Mouse (Mus musculus) gastrocnemius, postnatal 10 days (tissue): Measurements from ENCODE around the gene Cox6a2. TPM values are rescaled to one million over a fixed set of nuclear protein-coding genes. Genes with fewer than 3 reads are reported as not detected.
"Not testable (repeated sequence)": the region's sequence is repeated elsewhere in the genome, so short reads cannot be mapped to it uniquely, and the experiment has no call there.

Experiments
- DNase-seq: peaks from one replicate; pipeline ENCODE4 v3.0.0; 2021; ENCODE audit warnings: mixed read lengths
- total RNA-seq, 2 experiments: library from RNA; stranded (reverse); gene quantifications; 2 replicates each; pipeline ENCODE4 v1.2.3; 2021

The Cox6a2 gene
- total RNA-seq, 2 experiments from 2014 or later: 833 to 932 TPM

DNA sequence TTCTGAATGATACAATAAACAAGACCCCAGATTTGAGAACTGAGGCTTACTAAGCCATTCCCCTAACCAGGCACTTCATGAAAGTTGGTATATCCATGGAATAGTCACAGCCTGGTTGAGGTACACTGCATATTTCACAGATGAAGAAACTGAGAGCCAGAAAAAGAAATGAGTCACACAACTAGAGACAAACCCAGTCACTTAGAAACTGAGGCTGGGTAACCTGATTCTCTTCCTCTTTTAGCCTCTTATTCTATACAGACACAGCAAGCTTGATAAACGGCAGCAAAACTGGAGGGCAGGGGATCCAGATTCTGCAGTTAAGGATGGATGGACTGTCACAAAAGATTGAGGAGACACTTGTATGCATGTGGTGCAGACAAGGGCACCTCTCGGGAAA, 28.6 kb upstream of the Cox6a2 start:
- DNase-seq: no peak

GRCm38 (mm10) chr7:128231741-128232140, 25.6 kb upstream of the Cox6a2 start:
- DNase-seq: no peak

DNA sequence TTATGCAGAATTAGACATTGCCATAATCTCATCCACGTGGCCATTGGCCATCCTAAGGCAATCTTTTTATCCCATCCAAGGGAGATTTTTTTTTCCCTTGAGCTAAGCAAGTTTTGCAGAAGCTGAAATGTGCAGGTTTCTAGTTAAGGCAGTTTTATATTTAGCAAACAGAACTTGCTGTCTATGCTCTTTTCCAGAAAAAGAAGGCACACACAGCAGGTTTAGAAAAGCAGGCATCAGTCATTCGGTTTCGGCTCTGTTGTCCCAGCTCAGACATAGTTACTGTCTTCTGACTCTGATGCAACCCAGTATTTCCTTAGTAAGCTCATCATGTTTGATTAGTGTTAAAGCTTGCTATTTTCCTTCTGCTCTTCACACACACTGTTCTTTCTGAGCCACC, 14.7 kb upstream of the Cox6a2 start:
- no peak for DNase-seq

DNA sequence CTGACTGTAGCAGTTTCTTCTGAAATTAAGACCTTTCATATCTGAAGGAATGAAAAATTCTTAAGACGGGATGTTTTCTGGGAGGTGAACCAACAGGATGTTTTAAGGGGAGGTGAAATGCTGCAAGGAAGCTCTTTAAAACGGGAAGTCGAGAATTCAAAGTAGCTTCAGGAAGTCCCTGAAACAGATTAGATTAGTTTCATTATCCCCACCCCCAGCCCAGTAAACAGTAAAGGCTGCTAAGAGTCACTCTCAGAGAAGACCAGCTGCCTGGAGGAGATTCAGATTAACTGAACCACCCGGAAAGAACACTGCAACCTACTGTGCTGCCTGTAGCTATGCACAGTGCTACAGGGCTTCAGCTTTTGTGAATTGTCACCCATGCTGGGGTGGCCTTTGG, 13.8 kb upstream of the Cox6a2 start:
- no peak for DNase-seq

GRCm38 (mm10) chr7:128209826-128210225, 3.6 kb upstream of the Cox6a2 start:
- DNase-seq: no peak

GRCm38 (mm10) chr7:128208187-128208586, 2.0 kb upstream of the Cox6a2 start:
- DNase-seq: peak; percentile 58

DNA sequence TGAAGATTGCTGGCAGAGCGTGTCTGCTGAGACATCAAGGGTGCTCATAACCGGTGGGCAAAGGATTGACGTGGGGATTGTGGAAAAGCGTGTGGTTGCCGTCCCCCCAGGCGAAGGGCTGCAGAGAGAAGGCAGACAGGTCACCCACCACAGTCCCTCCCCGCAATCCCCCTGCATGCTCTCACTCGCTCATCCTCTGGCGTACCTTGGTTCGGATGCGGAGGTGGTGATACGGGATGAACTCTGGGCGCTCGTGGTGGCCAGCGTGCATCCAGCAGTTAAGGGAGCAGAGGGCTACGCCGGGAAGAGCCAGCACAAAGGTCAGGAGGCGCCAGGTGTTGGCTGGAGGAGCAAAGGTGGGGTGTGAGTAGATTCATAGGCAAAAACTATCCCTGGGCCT, 492 bp downstream of the Cox6a2 start:
- DNase-seq: no peak

GRCm38 (mm10) chr7:128204179-128204578, 2.0 kb downstream of the Cox6a2 start:
- DNase-seq: no peak

- DNase-seq: no peak
Observed at GRCm38 (mm10) chr7:128203071-128203470, 3.1 kb downstream of the Cox6a2 start.

DNA sequence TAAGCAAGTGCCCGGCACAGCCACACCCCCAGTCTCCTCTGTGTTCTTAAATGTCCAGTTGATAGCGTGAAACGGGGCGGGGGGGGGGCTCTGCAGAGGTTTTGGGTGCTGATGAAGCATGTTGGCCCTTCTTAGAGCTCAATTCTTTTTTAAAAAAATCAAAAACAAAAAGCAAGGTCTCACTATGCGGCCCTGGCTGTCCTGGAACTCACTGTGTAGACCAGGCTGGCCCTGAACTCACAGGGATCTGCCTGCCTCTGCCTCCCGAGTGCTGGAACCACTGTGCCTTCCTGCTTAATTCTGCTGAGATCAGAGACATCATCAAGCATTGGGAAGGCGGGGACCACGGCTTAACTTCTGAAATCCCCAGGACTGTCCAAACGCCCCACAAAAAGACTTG, 4.6 kb downstream of the Cox6a2 start:
- no peak for DNase-seq

- no peak for DNase-seq
Observed at GRCm38 (mm10) chr7:128181691-128182090, 24.5 kb downstream of the Cox6a2 start.

DNA sequence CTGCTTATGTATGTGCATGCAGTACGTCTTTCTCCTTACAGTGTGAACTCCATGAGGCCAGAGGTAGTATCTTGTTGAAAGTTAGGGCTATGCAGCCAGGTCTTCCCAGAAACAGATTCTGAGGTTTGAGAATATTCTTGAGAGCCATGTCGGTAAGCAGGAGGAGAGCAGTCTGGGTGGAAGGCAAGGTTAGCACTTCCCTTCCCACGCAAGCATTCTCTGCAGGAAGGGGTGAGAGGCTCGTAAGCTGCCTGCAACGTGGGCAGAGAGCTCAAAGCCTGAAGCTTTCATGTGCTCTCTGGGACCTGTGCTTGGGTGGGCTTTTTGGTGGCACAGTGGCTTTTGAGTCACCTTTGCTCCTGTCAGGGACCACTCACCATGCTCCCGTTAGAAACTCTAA, 25.6 kb downstream of the Cox6a2 start:
- DNase-seq: no peak

GRCm38 (mm10) chr7:128180126-128180525, 26.1 kb downstream of the Cox6a2 start:
- DNase-seq: no peak

DNA sequence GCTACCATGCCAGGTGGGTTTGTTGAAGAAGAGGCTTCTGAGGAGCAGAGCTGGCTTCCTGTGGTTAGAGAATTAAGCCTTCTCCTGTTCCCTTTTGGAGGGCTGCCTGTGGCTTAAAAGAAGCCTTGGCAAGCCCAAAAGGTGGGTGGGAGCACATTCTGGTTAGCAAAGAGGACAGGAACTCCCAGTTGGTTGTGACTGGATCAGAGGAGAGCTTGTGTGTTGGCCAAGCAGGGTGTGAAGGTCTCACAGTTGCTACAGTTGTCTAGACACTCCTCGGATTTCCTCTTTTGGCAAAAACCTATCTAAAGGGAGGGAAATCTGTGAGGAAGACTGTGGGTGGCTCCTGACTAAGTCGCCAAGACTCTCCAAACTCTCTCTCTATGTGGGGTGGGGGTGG, 27.8 kb downstream of the Cox6a2 start:
- DNase-seq: no peak

GRCm38 (mm10) chr7:128169996-128170395, 36.2 kb downstream of the Cox6a2 start:
- no peak for DNase-seq

DNA sequence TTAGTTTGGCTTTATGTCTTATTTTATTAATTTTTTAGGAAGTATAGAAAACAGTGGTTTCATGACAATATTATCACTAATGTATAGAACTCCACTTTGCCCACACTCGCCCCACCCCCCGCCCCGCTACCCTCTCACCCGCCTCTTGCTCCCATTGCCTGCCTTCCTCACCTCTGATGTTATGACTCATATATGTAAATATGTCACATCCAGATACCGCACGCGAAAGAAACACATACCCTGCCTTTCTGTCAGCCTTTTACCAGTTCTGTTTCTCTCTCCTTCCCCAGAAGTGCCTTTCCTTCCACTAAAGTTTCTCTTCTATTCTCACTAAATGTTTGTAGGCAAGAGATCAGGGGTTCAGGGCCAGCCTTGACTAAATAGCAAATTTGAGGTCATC, 39.8 kb downstream of the Cox6a2 start:
- DNase-seq: no peak

GRCm38 (mm10) chr7:128164001-128164400, 42.2 kb downstream of the Cox6a2 start:
- no peak for DNase-seq

- not testable (repeated sequence) for DNase-seq
Observed at GRCm38 (mm10) chr7:128158688-128159354, 47.4 kb downstream of the Cox6a2 start.

Other genes with a start within 250 kb of the Cox6a2 start
- 100 to 1,000 TPM; 199 to 239 TPM for gene Fus, start 238.9 kb downstream of the Cox6a2 start, total RNA-seq
- gene Pycard, start 212.5 kb downstream of the Cox6a2 start, total RNA-seq: 1 to 10 TPM; 3.3 to 4.9 TPM
- 100 to 1,000 TPM; 238 to 256 TPM for gene Trim72, start 202.4 kb downstream of the Cox6a2 start, total RNA-seq
- 1 to 10 TPM; 1.5 to 3.4 TPM for gene Itgam, start 143.7 kb downstream of the Cox6a2 start, total RNA-seq
- not detected for gene Gm49368, start 143.7 kb downstream of the Cox6a2 start, total RNA-seq
- under 1 TPM; 0.09 to 0.18 TPM for gene Itgax, start 76.8 kb downstream of the Cox6a2 start, total RNA-seq
- gene Itgad, start 52.0 kb downstream of the Cox6a2 start, total RNA-seq: under 1 TPM in 1 of 2 experiments, not detected in 1; 0.09 TPM
- 10 to 100 TPM; 10.7 to 14.7 TPM for gene Armc5, start 31.0 kb upstream of the Cox6a2 start, total RNA-seq
- gene 9130023H24Rik, start 31.6 kb upstream of the Cox6a2 start, total RNA-seq: 1 to 10 TPM; 3.5 to 4.6 TPM
- gene Tgfb1i1, start 40.4 kb upstream of the Cox6a2 start, total RNA-seq: 10 to 100 TPM; 23.1 to 30.3 TPM
- gene Slc5a2, start 59.3 kb upstream of the Cox6a2 start, total RNA-seq: not detected
- gene BC017158, start 91.8 kb upstream of the Cox6a2 start, total RNA-seq: 10 to 100 TPM in 1 of 2 experiments, 1 to 10 TPM in 1; 7.0 to 11.9 TPM
- 10 to 100 TPM in 1 of 2 experiments, 1 to 10 TPM in 1; 9.8 to 10.3 TPM for gene Rgs10, start 212.4 kb upstream of the Cox6a2 start, total RNA-seq